Mouse (Mus musculus): ENCODE results near the gene C2cd4c.
A peak's percentile ranks its signal among the peaks of the same experiment; 100 is the strongest.

The C2cd4c gene

GRCm38 (mm10) chr10:79578891-79579290 lies 34.9 kb downstream of the C2cd4c start:
- no peak for DNase-seq

- no peak for DNase-seq
Measured at GRCm38 (mm10) chr10:79578276-79578675, 35.5 kb downstream of the C2cd4c start.

- DNase-seq: no peak
Measured at GRCm38 (mm10) chr10:79577376-79577775, 36.4 kb downstream of the C2cd4c start.

- DNase-seq: peak in 1 of 2 experiments; percentile 8
Measured at GRCm38 (mm10) chr10:79575754-79576153, 38.1 kb downstream of the C2cd4c start.

GRCm38 (mm10) chr10:79574796-79575195 lies 39.0 kb downstream of the C2cd4c start:
- no peak for DNase-seq

DNA sequence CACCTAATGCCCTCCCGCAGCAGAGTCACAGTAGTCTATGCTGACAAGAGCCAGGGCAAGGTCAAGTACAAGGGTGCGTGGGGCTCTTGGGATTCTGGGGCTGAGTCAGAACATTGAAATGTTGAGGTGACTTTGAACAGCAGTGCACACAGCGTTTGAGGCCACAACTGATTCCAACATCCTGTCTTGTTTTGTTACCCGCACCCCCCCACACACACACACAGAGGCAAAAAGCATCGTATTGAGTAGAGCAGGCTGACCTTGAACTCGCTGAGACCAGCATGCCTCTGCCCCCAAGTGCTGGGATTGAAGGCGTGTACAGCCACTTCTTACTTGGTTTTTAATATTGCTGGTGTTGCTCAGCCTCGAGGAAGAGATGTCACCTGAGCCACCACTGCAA lies 39.5 kb downstream of the C2cd4c start:
- peak in 1 of 2 experiments; percentile 9 for DNase-seq

GRCm38 (mm10) chr10:79573611-79574010 lies 40.2 kb downstream of the C2cd4c start:
- peak in 1 of 2 experiments; percentile 13 for DNase-seq

- no peak for DNase-seq
Measured at GRCm38 (mm10) chr10:79571314-79571713, 42.5 kb downstream of the C2cd4c start.

- no peak for DNase-seq
Measured at GRCm38 (mm10) chr10:79569921-79570320, 43.9 kb downstream of the C2cd4c start.

GRCm38 (mm10) chr10:79559716-79560115 lies 54.1 kb downstream of the C2cd4c start:
- peak in 1 of 2 experiments; percentile 3 for DNase-seq

DNA sequence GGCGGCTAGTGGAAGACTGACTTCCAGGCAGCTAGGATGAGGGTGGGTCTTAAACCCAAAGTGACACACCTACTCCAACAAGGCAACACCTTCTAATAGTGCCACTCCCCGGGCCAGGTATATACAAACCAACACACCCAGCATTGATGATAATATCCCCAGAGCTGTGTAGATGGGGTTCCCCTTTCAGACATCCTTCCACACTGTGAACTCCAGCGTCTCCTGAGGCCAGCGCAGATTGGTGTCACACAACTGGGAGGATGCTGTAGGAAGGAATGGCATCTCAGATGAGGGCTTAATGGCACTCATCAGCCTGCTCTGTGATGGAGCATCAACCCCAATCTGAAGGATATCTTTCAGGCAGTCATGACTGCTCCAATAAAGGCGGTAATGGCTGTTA lies 56.3 kb downstream of the C2cd4c start:
- peak in 1 of 2 experiments; percentile 5 for DNase-seq

- DNase-seq: peak in 1 of 2 experiments; percentile 9
Measured at GRCm38 (mm10) chr10:79556951-79557350, 56.9 kb downstream of the C2cd4c start.
